Mouse (Mus musculus) thymus, adult 18-20 months (tissue): ENCODE data around the gene Gfpt1.
"Not testable (repeated sequence)": the region's sequence is repeated elsewhere in the genome, so short reads cannot be mapped to it uniquely, and the experiment has no call there.

Experiments used
- DNase-seq, 2 experiments: peaks; one replicate each; pipeline ENCODE4 v3.0.0; 2022; ENCODE audit warnings: mixed read lengths in 2 of 2

Gfpt1 gene

DNA sequence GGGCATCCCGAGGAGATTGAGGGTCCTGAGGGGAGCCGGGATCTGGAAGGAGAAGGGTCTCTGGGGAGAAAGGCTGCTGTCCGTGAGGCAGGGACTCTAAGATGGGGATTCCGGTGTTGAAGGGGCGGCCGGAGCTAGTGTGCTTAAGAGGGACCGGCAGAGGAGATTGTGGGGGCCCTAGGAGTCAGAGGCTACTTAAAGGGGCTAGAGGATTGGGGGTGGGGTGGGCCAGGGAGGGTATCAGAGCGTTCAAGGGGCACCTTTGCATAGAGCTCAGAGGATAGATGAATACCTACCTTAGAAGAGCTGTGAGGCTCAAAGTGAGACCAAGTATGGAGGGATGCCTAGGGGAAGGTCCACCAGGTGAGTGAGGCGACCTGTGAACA is 478 bp downstream of the Gfpt1 start:
- DNase-seq: no peak

DNA sequence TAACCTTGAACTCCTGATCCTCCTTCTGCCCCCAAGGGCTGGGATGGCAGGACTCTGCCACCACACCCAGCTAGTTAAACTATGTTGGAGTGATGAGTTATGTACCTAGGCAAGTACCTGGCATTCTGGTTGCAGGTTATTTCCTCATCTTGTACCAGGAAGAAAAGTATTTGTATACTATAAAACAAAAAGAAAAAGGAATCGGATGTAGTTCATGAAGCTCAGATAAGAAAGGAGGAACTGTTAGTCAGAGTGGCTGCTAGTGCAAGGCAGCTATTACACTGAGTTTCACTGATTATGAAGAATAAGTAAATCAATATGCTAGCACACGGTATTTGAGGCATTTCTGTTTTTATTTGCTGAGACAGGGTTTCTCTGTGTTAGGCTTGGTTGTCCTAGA is 2.2 kb downstream of the Gfpt1 start:
- no peak for DNase-seq

DNA sequence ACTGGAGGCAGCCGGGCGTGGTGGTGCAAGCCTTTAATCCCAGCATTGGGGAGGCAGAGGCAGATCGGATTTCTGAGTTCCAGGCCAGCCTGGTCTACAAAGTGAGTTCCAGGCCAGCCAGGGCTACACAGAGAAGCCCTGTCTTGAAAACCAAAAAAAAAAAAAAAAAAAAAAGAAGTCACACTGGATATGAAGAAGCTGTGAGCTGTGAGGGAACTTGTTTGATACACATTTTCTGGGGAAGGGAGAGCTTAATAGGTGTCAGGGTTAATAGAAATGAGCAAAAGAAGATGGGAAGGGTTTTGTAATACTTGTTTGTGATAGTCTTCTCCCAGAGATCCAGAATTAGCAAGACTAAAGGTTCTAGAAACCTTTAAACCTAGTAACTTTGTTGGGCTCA is 2.9 kb downstream of the Gfpt1 start:
- DNase-seq: no peak

DNA sequence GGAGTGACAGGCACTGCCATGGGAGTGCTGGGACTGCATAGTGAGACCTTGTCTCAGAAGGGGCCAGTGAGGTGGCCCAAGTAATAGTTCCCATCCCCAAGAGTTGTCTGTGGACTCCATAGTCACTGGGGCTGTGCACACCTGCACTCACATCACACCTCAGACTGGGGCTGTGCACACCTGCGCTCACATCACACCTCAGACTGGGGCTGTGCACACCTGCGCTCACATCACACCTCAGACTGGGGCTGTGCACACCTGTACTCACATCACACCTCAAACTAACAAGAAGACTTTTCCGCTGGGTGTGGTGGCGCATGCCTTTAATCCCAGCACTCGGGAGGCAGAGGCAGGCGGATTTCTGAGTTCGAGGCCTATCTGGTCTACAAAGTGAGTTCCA is 6.1 kb downstream of the Gfpt1 start:
- not testable (repeated sequence) for DNase-seq

DNA sequence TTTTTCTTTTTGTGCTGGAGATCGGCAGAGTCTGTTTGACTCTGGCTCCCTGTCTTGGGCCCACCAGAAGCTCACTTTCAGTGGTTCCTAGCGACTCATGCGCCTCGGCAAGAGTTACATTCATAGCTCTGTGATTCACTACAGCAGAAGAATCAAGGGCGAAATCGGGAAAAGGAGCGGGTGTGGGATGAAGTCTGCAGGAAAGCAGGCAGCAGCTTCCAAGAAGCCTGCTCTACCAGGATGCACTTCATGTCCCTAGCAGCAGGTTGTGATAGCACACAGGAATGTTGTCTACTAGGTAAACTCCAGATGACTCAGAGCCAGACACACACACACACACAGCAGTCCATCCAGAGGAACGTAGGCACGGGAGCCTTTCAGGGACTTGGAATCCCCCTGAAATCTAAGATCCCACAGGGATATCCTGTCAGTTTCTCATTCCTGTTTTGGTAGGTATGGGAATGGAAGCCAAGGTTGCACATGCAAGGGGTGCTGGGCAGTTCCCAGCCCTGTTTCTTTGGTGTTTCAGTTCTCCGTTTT is 9.3 kb downstream of the Gfpt1 start:
- DNase-seq: no peak

DNA sequence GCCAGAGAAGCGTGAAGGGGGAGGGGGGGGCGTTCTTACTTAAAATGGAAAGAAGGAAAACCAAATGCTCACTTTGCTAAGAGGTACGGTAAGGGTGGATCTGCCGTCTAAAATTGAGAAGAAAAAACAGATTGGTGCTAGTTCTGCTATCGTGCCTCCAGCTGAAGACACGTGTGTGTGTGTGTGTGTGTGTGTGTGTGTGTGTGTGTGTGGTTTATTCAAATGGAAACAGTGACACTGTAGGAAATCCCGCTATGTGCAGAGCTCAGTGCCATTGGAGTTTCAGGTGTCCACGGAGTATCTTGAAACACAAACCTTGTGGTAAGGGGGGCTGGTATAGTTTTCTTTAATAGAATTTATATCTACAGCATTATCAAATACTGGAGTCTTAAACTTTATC is 11.5 kb downstream of the Gfpt1 start:
- no peak for DNase-seq

DNA sequence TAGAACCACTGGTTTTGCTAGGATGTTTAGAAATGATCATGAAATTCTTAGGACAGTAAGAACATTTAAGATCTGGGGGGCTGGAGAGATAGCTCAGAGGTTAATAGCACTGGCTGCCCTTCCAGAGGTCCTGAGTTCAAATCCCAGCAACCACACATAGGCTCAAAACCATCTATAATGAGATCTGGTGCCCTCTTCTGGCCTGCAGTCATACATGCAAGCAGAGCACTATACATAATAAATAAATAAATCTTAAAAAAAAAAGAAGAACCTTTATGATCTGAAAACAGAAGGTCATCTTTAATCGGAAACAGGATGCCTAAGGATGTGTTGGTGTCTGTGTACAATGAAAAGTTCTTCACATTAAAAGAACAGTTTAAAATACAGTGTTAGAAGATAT is 17.1 kb downstream of the Gfpt1 start:
- no peak for DNase-seq

DNA sequence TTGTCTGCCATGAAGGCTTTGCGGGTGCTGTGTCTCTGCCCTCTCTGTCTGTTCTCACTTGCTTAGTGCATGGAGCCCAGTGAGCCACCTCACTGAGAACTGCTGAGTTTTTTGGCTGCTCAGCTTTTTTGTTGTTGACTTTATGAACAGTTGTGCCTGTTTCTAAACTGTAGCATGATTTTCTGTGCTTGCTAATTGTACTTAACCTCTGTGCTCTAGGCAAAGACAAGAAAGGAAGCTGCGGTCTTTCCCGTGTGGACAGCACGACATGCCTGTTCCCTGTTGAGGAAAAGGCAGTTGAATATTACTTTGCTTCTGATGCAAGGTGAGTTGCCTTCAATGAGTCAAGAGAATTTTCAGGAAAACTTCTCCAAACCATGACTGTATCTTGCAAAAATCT is 20.9 kb downstream of the Gfpt1 start:
- DNase-seq: no peak

DNA sequence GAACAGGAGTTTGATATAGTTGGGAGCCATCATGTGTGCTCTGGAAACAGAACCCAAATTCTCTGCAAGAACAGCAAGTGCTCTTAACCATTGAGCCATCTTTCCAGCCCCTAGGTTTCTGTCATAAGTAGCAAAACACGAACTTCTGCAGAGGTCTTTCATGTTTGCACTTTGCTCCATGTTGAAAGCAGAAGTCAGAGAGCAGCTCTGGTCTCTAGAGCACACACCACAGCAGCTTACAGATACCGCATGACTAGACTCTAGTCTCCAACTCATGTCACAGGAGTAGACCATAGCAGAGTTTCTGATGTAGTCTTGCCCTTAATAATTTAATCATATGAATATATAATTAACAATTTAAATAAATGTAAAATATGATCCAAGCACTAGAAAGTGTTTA is 25.6 kb downstream of the Gfpt1 start:
- no peak for DNase-seq

DNA sequence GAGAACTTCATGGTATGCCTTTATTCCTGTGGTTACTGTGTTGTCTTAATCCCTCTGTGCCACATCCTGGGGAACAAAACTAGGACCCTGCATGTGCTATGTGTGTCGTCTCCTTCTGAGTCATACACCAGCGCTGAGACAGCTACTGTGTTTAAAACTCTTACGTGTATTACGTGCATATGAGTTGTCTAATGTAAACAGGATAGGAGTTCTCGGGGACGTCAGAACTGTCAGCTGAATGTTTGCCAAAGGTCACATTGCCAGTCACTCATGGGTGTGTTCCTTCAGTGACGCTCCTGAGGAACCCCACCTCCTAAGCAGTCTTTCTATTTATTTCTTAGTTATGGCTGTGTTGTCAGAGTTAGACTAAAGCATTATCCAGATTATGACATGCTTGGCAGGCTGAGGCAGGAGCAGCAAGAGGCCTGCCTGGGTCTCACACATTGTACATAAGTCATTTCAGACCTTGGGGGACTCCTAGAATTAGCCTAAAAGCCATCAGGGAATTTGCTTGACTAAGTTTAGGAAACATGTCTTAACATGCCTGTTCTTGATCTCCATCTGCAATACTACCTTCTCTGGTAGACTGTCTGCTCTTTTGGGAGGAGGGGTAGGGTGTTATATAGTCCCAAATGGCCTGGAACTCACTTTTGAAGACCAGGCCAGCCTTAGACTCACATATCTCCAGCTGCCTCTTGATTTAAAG is 26.7 kb downstream of the Gfpt1 start:
- no peak for DNase-seq

DNA sequence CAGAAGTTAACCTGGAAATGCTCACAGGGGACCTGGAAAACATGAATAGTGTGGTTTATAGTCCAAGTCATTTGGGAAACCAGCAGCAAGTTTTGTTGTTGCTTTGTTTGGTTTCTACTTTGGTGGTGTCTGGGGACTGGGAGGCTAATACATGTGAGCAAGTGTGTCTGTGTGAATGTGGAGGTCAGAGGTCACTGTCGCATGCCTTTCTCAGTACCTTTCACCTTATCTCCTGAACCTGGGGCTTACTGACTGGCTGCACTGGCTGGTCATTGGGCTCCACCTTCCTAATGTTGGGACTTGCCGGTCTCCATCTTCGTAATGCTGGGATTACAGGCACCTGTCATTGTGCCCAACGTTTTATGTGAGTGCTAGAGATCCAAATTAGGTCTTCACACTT is 28.0 kb downstream of the Gfpt1 start:
- no peak for DNase-seq

DNA sequence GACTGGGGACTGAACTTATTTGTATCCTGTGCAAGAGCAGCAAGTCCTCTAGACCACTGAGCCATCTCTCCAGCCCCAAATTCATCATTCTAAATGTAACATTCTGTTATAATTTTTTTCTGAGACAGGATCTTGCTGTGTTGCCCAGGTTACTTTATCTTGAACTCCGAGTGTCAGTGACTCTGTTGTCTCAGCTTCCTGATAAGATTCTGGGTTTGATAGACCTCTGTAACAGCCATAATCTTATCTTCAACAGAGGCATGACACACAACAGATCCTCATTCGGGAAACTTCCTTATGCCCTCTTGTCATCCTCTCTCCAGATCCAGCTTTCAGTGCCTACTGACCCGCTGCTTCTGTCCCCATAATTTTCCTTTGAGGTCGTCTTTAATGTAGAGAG is 30.1 kb downstream of the Gfpt1 start:
- DNase-seq: no peak

DNA sequence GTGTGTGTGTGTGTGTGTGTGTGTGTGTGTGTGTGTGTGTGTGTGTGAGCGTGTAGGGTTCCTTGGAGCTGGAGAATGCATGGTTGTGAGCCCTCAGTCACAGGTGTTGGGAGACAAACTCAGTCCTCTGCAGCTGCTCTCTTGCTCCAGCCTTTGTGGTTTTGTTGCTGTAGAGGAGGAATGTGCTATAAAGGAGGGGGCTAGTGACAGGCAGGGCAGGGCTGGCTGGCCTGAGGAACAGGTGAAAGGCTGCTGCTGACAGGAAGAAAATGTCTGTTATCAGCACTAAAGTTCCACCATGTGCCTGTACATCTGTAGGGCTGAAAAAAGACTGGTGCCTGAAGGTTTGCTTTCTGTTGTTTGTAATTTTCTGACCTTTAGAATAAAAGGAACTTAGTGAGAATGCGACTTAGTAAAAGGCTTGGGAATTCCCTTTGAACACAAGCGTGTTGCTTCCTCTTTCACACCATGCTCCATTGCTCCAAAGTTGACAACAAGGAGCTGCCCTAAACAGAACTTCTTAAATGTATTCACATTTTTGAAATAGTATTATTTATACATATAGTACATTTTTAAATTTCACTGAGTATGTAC is 32.5 kb downstream of the Gfpt1 start:
- DNase-seq: peak; percentile 46 to 67

DNA sequence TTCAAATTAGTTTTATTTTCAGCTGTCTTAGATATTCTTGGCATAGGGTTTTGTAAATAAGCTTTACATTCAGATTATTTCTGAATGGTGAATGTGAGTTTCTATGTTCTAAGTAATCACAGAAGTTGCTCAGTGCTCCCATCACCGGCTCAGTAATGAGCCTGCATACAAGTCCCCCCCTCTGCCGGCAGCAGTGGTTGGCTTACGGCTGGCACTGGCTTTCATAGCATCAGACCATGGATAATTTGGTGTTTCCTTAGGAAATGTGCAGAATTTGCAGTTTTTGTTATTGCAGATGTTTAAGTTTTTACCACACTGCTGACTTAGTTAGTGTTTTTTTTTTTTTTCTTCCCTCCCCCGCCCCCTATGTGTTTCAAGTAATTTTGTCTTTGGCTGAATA is 36.8 kb downstream of the Gfpt1 start:
- DNase-seq: no peak

DNA sequence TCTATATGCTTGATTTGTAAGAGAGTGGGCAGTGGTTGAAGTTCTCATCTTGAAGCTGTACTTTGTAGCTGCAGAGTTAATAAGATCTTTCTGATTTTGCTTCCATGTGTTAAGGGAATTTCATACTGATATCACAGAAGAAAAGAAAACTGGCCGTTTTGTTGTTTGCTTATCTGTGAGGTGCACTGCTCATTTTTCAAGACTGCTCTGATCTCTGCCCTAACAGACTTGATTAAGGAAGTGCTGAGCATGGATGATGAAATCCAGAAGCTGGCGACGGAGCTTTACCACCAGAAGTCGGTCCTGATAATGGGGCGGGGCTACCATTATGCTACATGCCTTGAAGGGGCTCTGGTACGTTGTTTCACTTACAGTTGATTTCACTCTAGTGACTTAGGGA is 42.4 kb downstream of the Gfpt1 start:
- DNase-seq: no peak

DNA sequence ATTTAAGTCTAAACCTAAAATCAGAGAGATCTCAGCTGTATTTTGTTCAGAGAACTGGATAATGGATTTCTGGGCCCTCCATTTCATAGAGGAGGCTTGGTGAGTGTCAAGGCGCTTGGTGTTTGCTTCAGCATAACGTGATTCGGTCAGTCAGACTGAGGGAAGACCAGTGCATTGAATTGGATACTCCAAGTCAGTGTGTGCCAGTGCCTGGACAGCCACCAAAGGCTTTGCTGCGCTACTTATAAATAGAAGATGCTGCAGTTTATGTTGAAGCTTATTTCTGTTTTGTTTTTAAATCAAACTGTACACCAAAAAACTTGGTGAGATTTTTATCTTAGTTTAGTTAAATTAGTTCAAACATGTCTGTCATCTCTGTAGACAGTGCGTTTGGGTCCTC is 45.7 kb downstream of the Gfpt1 start:
- DNase-seq: no peak

DNA sequence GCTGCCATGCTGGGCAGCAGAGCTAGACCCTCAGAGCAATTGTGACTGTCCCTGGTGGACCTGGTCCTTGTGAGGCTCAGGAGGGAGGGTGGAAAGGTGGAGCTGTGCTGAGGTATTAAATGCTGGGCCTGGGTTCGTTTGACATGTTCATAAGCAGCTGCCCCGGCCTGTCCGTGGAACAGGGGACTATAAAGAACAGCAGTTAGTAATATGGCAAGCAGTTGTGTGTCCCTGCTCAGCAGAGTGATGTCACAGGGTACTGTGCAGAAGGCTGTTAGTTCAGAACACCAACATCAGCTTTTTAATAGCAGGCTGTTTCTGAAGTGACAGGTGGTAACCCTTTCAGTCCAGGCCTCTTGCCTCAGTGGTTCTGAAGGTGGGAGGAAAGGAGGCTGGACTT is 48.2 kb downstream of the Gfpt1 start:
- DNase-seq: no peak

DNA sequence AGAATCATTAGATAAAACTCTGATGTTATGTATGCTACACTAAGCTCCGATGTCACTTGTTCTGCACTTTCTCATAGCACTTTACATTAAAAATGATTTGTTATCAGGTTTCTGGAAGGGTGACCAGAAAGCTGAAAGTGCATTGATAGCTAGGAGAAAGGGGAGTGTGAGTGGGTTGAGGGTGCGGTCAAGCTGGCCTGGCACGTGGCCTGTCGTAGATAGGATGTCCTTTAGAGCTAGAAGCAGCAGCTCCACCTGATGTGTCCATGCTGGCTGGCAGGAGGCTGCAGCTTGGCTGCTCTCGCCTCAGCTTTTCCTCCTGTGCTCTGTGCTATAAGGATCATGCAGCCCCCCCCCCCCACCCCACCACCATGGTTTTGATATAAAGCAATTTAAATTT is 49.8 kb downstream of the Gfpt1 start:
- no peak for DNase-seq

DNA sequence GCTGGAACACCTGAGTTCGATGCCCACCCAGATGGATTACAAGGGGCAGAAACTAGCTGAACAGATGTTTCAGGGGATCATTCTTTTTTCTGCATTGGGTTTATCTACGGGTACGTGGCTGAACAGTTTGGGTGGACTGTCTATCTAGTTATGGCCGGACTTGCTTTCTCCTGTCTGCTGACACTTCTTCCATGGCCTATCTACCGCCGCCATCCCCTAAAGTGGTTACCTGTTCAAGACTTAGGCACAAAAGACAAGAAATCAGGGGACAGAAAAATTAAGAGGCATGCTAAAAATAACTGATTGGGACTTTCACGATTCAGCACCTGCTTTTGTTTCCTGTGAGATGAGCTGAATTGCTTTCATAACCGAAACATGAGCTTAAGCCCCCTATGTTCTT is 51.0 kb downstream of the Gfpt1 start:
- DNase-seq: not testable (repeated sequence)

DNA sequence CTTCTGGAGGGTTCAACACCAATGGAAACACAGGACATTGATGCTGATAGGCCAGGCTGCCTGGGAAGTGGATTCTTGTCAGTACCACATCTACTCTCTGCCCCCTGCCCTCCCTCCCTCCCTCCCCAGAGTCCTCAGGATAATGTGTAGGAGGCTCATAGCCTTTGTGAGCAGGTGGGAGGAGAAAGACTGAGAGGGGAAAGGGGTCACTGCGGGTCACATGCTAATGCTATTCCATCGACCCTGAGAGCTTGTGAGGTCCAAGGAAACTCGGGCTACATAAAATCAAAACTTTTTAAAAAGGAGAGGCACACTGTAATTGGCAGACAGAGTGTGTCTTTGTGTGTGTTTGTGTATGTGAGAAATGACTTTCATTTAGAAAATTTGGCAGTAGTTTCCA is 56.6 kb downstream of the Gfpt1 start:
- DNase-seq: no peak

DNA sequence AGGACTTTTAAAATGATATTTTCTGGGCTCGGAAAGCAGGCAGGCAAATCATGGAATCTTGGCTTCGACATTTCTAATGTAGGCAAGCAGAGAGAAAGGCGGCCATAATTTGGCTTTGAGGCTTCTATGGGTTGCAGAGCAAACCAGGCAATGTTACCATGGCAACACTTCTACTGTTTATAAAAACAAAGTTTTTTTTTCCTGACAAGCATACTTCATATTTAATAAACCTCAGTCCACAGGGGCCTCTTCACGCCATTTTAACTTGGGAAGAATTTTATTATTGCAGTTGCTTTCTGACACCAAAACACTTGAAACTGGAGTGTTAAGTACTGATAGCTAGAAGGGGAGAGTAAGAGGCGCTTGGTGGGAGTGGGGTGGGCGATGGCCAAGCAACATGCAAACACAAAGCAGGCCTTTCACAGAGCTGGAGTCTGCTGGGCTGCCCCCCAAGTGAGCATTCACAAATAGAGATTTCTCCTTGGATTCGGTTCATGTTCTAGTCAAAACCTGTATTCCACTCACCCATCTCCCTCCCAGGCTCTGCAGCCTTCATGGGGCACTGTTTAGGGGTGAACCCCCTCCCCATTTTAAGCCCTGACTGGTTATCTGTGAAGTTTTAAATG is 57.1 kb downstream of the Gfpt1 start:
- no peak for DNase-seq

DNA sequence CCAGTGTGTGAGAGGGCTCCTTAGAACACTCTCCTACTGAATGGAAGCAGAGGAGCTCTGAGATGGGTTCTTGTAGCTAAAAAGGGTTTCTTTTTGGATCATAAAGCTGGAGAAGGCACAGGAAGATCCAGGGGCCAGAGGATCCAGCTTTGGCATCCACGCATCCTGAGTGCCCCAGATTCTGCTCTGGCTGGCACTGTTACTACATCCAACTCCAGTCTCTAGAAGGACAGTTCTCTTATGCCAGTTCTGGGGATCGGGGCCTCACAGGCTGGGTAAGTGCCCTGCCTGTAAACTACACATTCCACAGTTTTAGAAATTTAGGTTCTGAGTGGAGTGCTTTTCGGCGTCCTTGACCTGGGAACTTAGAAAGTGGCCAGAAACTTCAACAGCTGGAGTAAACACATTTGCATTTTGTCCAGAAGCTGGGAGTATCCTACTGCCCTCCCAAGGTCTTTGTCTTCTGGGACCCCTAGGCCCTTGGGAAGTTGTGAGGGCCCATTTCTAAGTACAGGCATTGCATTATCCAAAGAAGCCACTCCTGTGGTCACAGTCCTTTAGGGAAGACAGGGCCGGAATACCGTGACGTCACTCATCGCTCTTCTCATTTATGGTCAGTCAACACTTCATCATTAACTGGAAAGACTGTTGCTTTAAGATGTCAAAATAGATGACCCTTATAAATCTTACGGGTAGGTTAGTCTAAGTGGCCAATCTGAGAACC is 57.8 kb downstream of the Gfpt1 start:
- DNase-seq: no peak

DNA sequence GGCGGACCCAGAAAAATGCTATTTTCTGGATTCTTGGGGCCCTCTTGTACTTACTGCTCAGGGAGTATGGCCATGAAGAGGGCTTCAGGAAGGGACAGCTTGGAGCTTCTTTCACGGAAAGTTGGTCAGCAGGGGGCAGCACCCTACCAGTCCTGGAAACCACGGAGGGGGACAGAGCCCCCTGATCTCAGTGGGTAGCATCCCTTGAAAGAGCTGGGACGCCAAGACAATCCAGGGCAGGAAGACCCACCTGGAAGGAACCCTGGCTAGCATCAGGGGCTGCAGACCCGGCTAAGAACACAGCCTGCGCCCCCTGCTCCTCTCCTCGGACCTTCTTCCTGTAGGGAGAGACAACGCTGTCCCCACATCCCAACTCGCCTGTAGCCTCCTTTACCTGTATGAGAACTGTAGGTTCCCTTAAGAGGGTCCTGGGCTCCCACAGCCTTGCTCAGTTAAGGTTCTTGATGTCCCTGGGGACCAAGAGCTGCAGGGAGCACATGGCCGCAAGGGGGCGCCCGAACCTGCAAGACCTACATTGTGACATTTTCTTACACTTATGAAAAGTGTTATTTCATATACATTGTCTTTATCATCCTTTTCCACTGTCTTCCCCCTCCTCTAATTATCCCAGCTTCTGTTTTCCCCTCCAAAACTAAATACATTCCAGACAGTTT is 58.8 kb downstream of the Gfpt1 start:
- DNase-seq: peak; percentile 71 to 75
